Mouse (Mus musculus): ENCODE measurements around the gene Gm49403. TPM values are rescaled to one million over a fixed set of nuclear protein-coding genes. Genes with fewer than 3 reads are reported as not detected.
A peak's percentile ranks its signal among the peaks of the same experiment; 100 is the strongest.
"Not testable (repeated sequence)": the region's sequence is repeated elsewhere in the genome, so short reads cannot be mapped to it uniquely, and the experiment has no call there.

The Gm49403 gene
- not detected in 2 replicates for polyA plus RNA-seq (2015; fragmentation: Nextera tagmentation; extraction: Ambion mirVana)

- H3K36me3 ChIP-seq, result no peaks in the 10 kb centered on the region
- H3K4me3 ChIP-seq (replicated peaks), result no peak within 1 kb of the TSS
- no peaks in the 10 kb centered on the region for H3K27me3 ChIP-seq (replicated peaks)
- no peak within 1 kb of the TSS for H3K27ac ChIP-seq (replicated peaks)
- no peak within 1 kb of the TSS for H3K4me2 ChIP-seq
- WGBS, result 78% methylated on average over 3 of the region's 3 CpGs
- H3K9me3 ChIP-seq (replicated peaks), result no peaks in the 10 kb centered on the region
- peaks cover 24% of the 10 kb centered on the region for H3K4me1 ChIP-seq
- H3K9ac ChIP-seq (replicated peaks), result no peak within 1 kb of the TSS
- ATAC-seq (ENCODE audit: low FRiP score), result no peak
Observed at GRCm38 (mm10) chr19:8883616-8884015, at the start of gene Gm49403, which contains the start of gene Lbhd1. TSS of gene Gm49403 (plus strand) at chr19:8883930. TSS of gene Lbhd1 (plus strand) at chr19:8883732.

DNA sequence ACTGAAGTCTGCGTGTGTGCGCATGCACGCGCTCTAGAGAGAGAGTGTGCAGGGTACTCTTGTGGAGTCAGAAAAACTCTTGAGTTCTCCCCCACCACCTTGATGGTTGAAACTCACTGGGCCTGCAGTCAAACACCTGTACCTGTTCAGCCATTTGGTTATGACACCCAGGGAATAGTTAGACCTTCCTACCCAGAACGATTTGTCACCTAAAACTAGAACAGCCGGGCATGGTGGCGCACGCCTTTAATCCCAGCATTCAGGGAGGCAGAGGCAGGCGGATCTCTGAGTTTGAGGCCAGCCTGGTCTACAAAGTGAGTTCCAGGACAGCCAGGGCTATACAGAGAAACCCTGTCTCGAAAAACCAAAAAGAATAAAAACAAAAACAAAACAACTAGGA, 47.4 kb upstream of the Gm49403 start:
- H3K4me2 ChIP-seq, result peak overlapping the region; percentile 83; the same call in 1 of the 2 replicates
- H3K27me3 ChIP-seq (replicated peaks); H3K9me3 ChIP-seq (replicated peaks); H3K9ac ChIP-seq (replicated peaks); H3K4me3 ChIP-seq (replicated peaks); ATAC-seq (ENCODE audit: low FRiP score): not testable (repeated sequence)
- WGBS, result 98% methylated on average over 10 of the region's 10 CpGs
- H3K4me1 ChIP-seq, result peaks cover 34% of the 10 kb centered on the region
- H3K36me3 ChIP-seq, result peaks cover 46% of the 10 kb centered on the region
- H3K27ac ChIP-seq (replicated peaks), result peak overlapping the region; percentile 98; the same call in 1 of the 2 replicates

- Histone ChIP-seq H3K9ac (replicated peaks) (peak within 1 kb of the TSS; percentile 75), H3K4me2 (peak within 1 kb of the TSS; percentile 83), H3K36me3 (peaks cover 39% of the 10 kb centered on the region), H3K27me3 (replicated peaks) (no peaks in the 10 kb centered on the region), H3K9me3 (replicated peaks) (no peaks in the 10 kb centered on the region), H3K4me3 (replicated peaks) (peak within 1 kb of the TSS; percentile 54), H3K4me1 (peaks cover 42% of the 10 kb centered on the region), H3K27ac (replicated peaks) (peak within 1 kb of the TSS; percentile 98)
- peak; percentile 73 for ATAC-seq (ENCODE audit: low FRiP score)
- WGBS, result under 1% methylated on average over 38 of the region's 38 CpGs
Observed at GRCm38 (mm10) chr19:8837251-8837791, 46.4 kb upstream of the Gm49403 start, which contains the start of gene Bscl2. TSS of gene Bscl2 (plus strand) at chr19:8837467.

- 9% methylated on average over 15 of the region's 15 CpGs for WGBS
- peaks cover 43% of the 10 kb centered on the region for H3K4me1 ChIP-seq
- peak overlapping the region; percentile 83 for H3K4me2 ChIP-seq
- no peaks in the 10 kb centered on the region for H3K27me3 ChIP-seq (replicated peaks)
- peak overlapping the region; percentile 98 for H3K27ac ChIP-seq (replicated peaks)
- H3K4me3 ChIP-seq (replicated peaks), result peak overlapping the region; percentile 54
- peaks cover 39% of the 10 kb centered on the region for H3K36me3 ChIP-seq
- peak; percentile 20; the same call in 1 of the 2 replicates for ATAC-seq (ENCODE audit: low FRiP score)
- peak overlapping the region; percentile 75 for H3K9ac ChIP-seq (replicated peaks)
- no peaks in the 10 kb centered on the region for H3K9me3 ChIP-seq (replicated peaks)
Observed at GRCm38 (mm10) chr19:8838041-8838730, 45.5 kb upstream of the Gm49403 start.

DNA sequence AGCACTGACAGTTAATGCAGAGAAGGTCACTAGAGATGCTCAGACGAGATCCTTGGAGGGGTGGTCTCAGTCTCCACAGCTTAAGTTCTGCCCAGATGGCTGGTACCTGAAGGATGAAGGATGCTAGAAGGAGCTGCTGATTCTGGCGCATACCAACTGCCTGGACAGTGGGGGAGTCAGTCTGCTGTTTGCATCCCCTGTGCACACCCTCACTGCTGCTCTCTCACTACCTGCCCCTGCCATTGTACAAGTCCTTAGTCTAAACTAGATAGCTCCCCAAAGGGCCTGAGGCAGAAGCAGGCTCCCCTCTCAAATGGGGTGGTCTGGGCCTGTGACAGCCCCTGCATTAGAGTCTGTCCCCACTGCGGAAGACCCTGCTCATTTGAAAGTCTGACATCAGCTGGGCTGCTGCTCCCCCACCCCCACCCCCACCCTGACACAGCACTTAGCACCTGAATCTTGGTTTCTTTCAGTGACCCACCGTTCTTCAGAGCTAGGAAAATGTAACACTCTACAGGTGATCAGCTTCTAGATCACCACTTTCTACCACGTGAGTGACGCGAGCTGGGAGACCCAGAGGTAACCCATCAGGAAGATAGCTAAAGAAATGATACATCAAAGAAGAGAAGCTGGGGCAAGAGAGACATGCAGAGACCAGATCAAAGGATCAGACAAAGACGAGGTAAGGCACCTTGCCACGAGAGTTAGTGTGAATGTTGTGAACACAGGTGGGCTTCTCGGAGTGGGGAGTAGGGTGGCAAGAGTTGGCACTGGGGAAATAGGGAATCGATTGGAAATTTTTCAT, 44.4 kb upstream of the Gm49403 start, which contains the start of gene Gng3:
TSS of gene Gng3 (minus strand) at position 92 of the 805 bp plus-strand sequence.
- H3K4me1 ChIP-seq, result peaks cover 46% of the 10 kb centered on the region
- ATAC-seq (ENCODE audit: low FRiP score), result peak; percentile 87
- peak within 1 kb of the TSS; percentile 75 for H3K9ac ChIP-seq (replicated peaks)
- H3K9me3 ChIP-seq (replicated peaks), result no peaks in the 10 kb centered on the region
- no peaks in the 10 kb centered on the region for H3K27me3 ChIP-seq (replicated peaks)
- peak within 1 kb of the TSS; percentile 83 for H3K4me2 ChIP-seq
- peak within 1 kb of the TSS; percentile 54 for H3K4me3 ChIP-seq (replicated peaks)
- peak within 1 kb of the TSS; percentile 98 for H3K27ac ChIP-seq (replicated peaks)
- peaks cover 28% of the 10 kb centered on the region for H3K36me3 ChIP-seq
- 33% methylated on average over 11 of the region's 11 CpGs for WGBS

DNA sequence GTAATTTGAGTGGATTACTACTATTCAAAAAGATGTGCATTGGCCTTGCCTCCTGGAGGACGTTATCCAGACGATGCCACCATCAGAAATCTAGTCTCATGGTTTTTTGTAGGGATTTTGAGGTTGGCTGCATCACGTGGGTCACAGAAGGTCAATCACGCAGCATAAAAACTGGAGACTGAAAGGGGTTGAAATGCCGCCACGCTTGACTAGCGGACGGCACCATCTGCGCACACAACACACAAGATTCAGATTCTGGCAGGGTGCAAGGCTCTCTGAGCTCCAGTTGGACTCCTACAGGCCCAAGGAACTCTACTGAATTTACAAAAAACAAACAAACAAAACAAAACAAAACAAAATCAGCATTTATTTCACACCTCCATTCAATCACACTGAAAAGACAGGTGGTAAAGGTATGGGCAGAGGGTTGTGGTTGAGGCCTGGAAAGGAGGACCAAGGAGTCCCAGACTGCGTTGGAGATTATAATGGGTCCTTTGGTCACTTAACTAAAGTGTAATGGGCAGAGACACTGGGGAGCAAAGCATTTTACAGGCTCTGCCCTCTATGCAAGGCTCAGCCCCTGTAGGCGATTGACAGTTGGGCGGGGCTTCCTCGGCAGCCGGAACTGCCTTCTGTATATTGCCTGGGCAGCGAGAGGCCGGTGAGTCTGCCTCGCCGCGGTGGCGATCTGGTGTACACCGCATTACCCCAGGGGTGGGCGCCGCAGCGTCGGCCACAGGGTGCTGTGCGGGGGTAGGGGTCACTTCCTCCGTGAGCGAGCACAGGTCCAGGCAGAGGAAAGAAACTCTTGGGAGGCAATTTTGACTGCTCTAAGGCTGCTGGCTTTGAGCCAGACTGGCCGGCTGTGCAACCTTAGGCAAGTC, 43.6 kb upstream of the Gm49403 start:
- H3K9me3 ChIP-seq (replicated peaks), result no peaks in the 10 kb centered on the region
- H3K27me3 ChIP-seq (replicated peaks), result no peaks in the 10 kb centered on the region
- H3K4me3 ChIP-seq (replicated peaks), result peak overlapping the region; percentile 54
- H3K4me1 ChIP-seq, result peaks cover 54% of the 10 kb centered on the region
- 16% methylated on average over 29 of the region's 29 CpGs for WGBS
- H3K27ac ChIP-seq (replicated peaks), result peak overlapping the region; percentile 98
- peaks cover 19% of the 10 kb centered on the region for H3K36me3 ChIP-seq
- H3K4me2 ChIP-seq, result peak overlapping the region; percentile 83
- no peak; the same call in 1 of the 2 replicates for ATAC-seq (ENCODE audit: low FRiP score)
- H3K9ac ChIP-seq (replicated peaks), result peak overlapping the region; percentile 75

GRCm38 (mm10) chr19:8841012-8841411, 42.7 kb upstream of the Gm49403 start:
- peak overlapping the region; percentile 75 for H3K9ac ChIP-seq (replicated peaks)
- WGBS, result 91% methylated on average over 7 of the region's 7 CpGs

GRCm38 (mm10) chr19:8842961-8843360, 40.8 kb upstream of the Gm49403 start:
- no peaks in the 10 kb centered on the region for H3K27me3 ChIP-seq (replicated peaks)
- 89% methylated on average over 6 of the region's 6 CpGs for WGBS
- no peak for ATAC-seq (ENCODE audit: low FRiP score)
- no peak overlapping the region for H3K4me2 ChIP-seq
- H3K9ac ChIP-seq (replicated peaks), result no peak overlapping the region
- no peaks in the 10 kb centered on the region for H3K9me3 ChIP-seq (replicated peaks)
- no peak overlapping the region for H3K4me3 ChIP-seq (replicated peaks)
- H3K27ac ChIP-seq (replicated peaks), result no peak overlapping the region
- H3K4me1 ChIP-seq, result peaks cover 43% of the 10 kb centered on the region
- H3K36me3 ChIP-seq, result peaks cover 36% of the 10 kb centered on the region

More at GRCm38 (mm10) chr19:8841012-8841411, 42.7 kb upstream of the Gm49403 start:
- peaks cover 17% of the 10 kb centered on the region for H3K36me3 ChIP-seq
- no peaks in the 10 kb centered on the region for H3K27me3 ChIP-seq (replicated peaks)
- no peak overlapping the region for H3K27ac ChIP-seq (replicated peaks)
- H3K4me2 ChIP-seq, result peak overlapping the region; percentile 83
- H3K4me1 ChIP-seq, result peaks cover 54% of the 10 kb centered on the region
- no peaks in the 10 kb centered on the region for H3K9me3 ChIP-seq (replicated peaks)
- ATAC-seq (ENCODE audit: low FRiP score), result no peak
- H3K4me3 ChIP-seq (replicated peaks), result peak overlapping the region; percentile 54

DNA sequence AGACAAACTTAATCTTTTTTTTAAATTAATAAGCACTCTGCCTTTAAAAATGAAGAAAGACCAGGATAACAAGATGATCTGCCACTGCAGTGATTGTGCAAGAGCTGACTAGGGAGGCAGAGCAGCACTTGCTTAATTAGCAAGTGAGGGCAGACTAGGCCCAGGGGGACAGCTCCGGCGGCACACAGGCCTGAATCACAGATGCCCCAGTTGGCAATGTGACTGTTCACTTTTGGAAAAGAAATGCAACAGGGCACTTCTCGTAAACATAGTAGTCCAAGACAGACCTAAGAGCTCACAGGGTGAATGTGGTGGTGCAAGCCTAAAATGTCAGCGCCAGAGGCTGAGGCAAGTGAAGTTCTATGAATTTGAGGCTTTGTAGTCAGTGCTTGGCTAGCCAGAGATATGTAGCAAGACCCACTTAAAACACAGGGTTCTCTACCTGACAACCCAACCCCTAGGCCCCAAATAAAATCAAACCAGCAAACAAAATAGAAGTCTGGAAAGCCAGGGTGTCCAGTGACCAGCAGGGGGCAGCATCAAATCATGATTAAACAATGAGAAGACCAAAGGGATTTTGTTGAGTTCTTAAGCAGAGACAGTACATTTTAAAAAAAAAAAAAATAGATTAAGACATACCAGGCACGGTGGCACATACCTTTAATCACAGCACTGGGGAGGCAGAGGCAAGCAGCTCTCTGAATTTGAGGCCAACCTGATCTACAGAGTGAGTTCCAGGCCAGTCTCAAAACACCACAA, 39.2 kb upstream of the Gm49403 start:
- no peak for ATAC-seq (ENCODE audit: low FRiP score)
- Histone ChIP-seq H3K4me3 (replicated peaks) (no peak overlapping the region), H3K4me2 (no peak overlapping the region), H3K9me3 (replicated peaks) (no peaks in the 10 kb centered on the region), H3K27ac (replicated peaks) (no peak overlapping the region), H3K9ac (replicated peaks) (no peak overlapping the region), H3K4me1 (peaks cover 38% of the 10 kb centered on the region), H3K27me3 (replicated peaks) (no peaks in the 10 kb centered on the region), H3K36me3 (peaks cover 47% of the 10 kb centered on the region)
- WGBS, result 54% methylated on average over 5 of the region's 5 CpGs

DNA sequence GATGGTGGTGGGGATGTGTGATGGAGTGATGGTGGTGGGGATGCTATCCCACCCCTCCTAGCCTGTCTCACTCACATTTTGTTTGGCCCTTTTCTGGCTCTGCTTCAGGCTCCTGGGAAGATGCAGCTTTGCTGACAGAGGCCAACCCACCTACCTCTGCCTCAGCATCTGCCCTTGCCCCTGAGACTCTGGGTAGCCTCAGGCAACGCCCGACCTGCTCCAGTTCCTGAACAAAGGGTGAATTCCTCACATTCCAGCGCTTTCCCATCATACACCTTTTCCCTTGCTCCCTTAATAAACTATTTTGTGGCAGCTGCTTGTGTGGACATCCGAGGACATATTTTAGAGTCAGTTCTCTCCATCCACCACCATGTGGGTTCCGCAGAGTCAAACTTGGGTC, 35.4 kb upstream of the Gm49403 start:
- no peak for ATAC-seq (ENCODE audit: low FRiP score)
- H3K4me2 ChIP-seq, result no peak overlapping the region
- WGBS, result 87% methylated on average over 5 of the region's 5 CpGs
- no peaks in the 10 kb centered on the region for H3K9me3 ChIP-seq (replicated peaks)
- no peak overlapping the region for H3K9ac ChIP-seq (replicated peaks)
- H3K27ac ChIP-seq (replicated peaks), result no peak overlapping the region
- peaks cover 18% of the 10 kb centered on the region; the same call in 1 of the 2 replicates for H3K4me1 ChIP-seq
- peaks cover 37% of the 10 kb centered on the region for H3K36me3 ChIP-seq
- H3K27me3 ChIP-seq (replicated peaks), result no peaks in the 10 kb centered on the region
- H3K4me3 ChIP-seq (replicated peaks), result no peak overlapping the region
